8 mouse cellular contexts compared by ENCODE assay signal in the genomic region with DNA sequence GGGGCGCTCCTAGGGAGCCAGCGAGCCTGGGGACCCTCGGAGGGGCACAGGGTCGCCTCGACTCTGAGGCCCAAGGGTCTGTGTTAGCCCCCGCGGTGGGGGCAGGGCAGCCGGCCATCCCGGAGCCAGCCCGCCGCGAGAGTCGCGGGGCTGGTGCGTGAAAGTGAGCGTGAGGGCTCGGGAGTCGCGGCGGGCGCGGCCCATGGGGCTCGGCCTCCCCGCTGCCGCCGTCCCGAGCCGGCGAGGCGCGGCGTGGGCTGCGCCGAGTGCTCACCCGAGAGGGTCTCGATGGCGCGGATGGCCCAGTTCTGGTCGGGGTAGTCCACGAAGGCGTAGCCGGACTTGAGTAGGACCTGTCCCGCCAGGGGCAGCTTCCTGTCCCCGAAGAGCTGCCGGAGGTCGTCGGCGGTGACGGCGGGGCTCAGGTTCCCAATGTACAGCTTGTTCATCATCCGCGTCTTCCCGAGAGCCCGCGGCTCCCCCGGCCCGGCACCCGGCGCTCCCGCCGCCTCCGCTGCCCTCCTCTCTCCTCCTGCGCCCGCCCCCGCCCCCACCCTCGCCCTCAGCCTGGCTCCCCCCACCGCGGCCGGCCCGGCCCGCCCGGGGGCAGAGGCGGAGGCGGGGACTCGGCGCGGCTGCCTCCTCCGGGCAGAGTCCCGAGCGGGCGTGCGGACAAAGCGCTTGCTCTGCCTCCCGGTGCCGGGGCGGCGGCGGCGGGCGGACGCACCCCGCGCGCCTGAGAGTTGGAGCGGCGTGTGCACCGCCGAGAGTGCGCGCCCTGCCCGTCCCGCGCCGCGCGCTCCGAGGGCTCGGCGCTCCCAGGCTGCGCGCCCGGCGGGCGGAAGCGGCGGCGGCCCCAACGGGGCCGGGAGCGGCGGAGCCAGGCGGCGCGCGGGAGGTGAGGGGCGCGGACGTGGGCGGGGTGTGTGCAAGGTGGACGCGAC. TPM values are rescaled to one million over a fixed set of nuclear protein-coding genes. Genes with fewer than 3 reads are reported as not detected.
DNase-seq lines count a peak whose midpoint lies in the region; ATAC-seq and TF ChIP-seq lines count a peak whose summit lies in the region.

Igf2bp2 (minus strand) TSS at position 788 of the 944 bp plus-strand sequence.

- DNase-seq in adrenal gland, adult 18-20 months (ENCODE audit: low spot score in 2 of 2) = peak; percentile 71 to 75
- DNase-seq in forebrain, embryonic 14.5 days (ENCODE audit: low spot score) = peak; percentile 71
- peak; percentile 74 to 83 for DNase-seq in heart, postnatal 14 days
- peak; percentile 74 to 82 for DNase-seq in kidney, postnatal 36 days
- peak; percentile 67 for DNase-seq in mesoderm, embryonic 11.5 days (ENCODE audit: low read depth, low spot score)
- DNase-seq in left cerebral cortex, adult 11 months (ENCODE audit: low spot score) = no peak

- H3K9me3 ChIP-seq in E14TG2a.4 (ENCODE audit: low read length) = no peaks in the 10 kb centered on the region
- no peaks in the 10 kb centered on the region for H3K9me3 ChIP-seq in forebrain, embryonic 14.5 days (replicated peaks; ENCODE audit: control insufficient read depth, low read length)
- no peaks in the 10 kb centered on the region for H3K9me3 ChIP-seq in stomach, embryonic 15.5 days

- H3K4me2 ChIP-seq in forebrain, embryonic 14.5 days (ENCODE audit: low read length) = peak within 1 kb of the TSS; percentile 80
- peak within 1 kb of the TSS; percentile 82 for H3K4me2 ChIP-seq in stomach, embryonic 15.5 days

- ATAC-seq in forebrain, embryonic 14.5 days = peak; percentile 75
- peak; percentile 88 for ATAC-seq in stomach, embryonic 15.5 days (ENCODE audit: insufficient read depth, low FRiP score, low read depth)

- no peak for TF ChIP-seq CTCF in E14TG2a.4 (conservative IDR thresholded peaks at IDR 0.05; ENCODE audit: low read length)

- peak within 1 kb of the TSS; percentile 97 for H3K9ac ChIP-seq in forebrain, embryonic 14.5 days (ENCODE audit: low read length)
- peak within 1 kb of the TSS; percentile 94 for H3K9ac ChIP-seq in stomach, embryonic 15.5 days

- H3K27ac ChIP-seq in forebrain, embryonic 14.5 days (ENCODE audit: low read depth, low read length) = peak within 1 kb of the TSS; percentile 90
- peak within 1 kb of the TSS; percentile 93 for H3K27ac ChIP-seq in stomach, embryonic 15.5 days

- intact Hi-C loops in heart, postnatal 14 days (cut with DNase I) = loop anchor here (2.0 to 5.0 kb wide), 2 partner anchors 80 to 102 kb away; no protein-coding TSS in a partner anchor

- under 1% methylated on average over 109 of the region's 131 CpGs for WGBS in forebrain, embryonic 14.5 days
- WGBS in stomach, embryonic 15.5 days = 0% methylated on average over 95 of the region's 131 CpGs

- H3K4me3 ChIP-seq in E14TG2a.4 (replicated peaks; ENCODE audit: low read length) = peak within 1 kb of the TSS; percentile 90
- peak within 1 kb of the TSS; percentile 97 for H3K4me3 ChIP-seq in forebrain, embryonic 14.5 days (ENCODE audit: low read depth, low read length)
- H3K4me3 ChIP-seq in stomach, embryonic 15.5 days (replicated peaks) = peak within 1 kb of the TSS; percentile 99

- 0 out of 2 replicates have a peak, but pooled peaks cover 1% of the 10 kb centered on the region for H3K36me3 ChIP-seq in E14TG2a.4 (ENCODE audit: insufficient read depth, low read length)
- H3K36me3 ChIP-seq in forebrain, embryonic 14.5 days (ENCODE audit: control insufficient read depth, insufficient read depth, low read length) = no peaks in the 10 kb centered on the region
- no peaks in the 10 kb centered on the region for H3K36me3 ChIP-seq in stomach, embryonic 15.5 days

- H3K4me1 ChIP-seq in E14TG2a.4 (replicated peaks; ENCODE audit: low read depth, low read length) = peaks cover 43% of the 10 kb centered on the region
- H3K4me1 ChIP-seq in forebrain, embryonic 14.5 days (ENCODE audit: control insufficient read depth, insufficient read depth, low read length) = peaks cover 12% of the 10 kb centered on the region
- H3K4me1 ChIP-seq in stomach, embryonic 15.5 days = peaks cover 15% of the 10 kb centered on the region; the same call in 1 of the 2 replicates

- peaks cover 6% of the 10 kb centered on the region for H3K27me3 ChIP-seq in E14TG2a.4 (ENCODE audit: insufficient read depth, low read length)
- no peaks in the 10 kb centered on the region for H3K27me3 ChIP-seq in forebrain, embryonic 14.5 days (replicated peaks; ENCODE audit: control insufficient read depth, insufficient read depth, low read length)
- H3K27me3 ChIP-seq in stomach, embryonic 15.5 days (replicated peaks) = no peaks in the 10 kb centered on the region

RNA-seq across cellular contexts. Expression of gene Igf2bp2, which starts in this region (rescaled TPM):
- total RNA-seq in adrenal gland, adult 18-20 months (2021) = 10 to 100 TPM; 10.6 to 11.2 TPM
- polyA plus RNA-seq in forebrain, embryonic 14.5 days (2014; fragmentation: Nextera tagmentation; extraction: Ambion mirVana) = 23.9 and 25.1 TPM in 2 replicates
- 10 to 100 TPM; 10.9 to 13.4 TPM for total RNA-seq in heart, postnatal 14 days (2021)
- 101 and 115 TPM in 2 replicates for polyA plus RNA-seq in stomach, embryonic 15.5 days (2015; fragmentation: Nextera tagmentation; extraction: Ambion mirVana)
